Mouse (Mus musculus) brain, embryonic 14.5 days (tissue): ENCODE measurements around the gene H2al2a.
"Not testable (repeated sequence)": the region's sequence is repeated elsewhere in the genome, so short reads cannot be mapped to it uniquely, and the experiment has no call there.

ENCODE experiments used
- CTCF ChIP-seq: fragments of 200-500 bp; IDR thresholded peaks from 2 replicates; pipeline ENCODE4 v1.5.1; 2012; ENCODE audit warnings: inconsistent platforms, mild to moderate bottlenecking, moderate library complexity, borderline replicate concordance; ENCODE audit not compliant: insufficient read depth, insufficient read length; ENCODE audit errors: extremely low read depth
- POLR2A ChIP-seq: fragments of 200-500 bp; IDR thresholded peaks from 2 replicates; pipeline ENCODE4 v1.6.1; 2012; ENCODE audit warnings: mild to moderate bottlenecking, inconsistent platforms, borderline replicate concordance; ENCODE audit not compliant: poor library complexity, insufficient read depth, insufficient read length, severe bottlenecking; ENCODE audit errors: extremely low read depth

DNA sequence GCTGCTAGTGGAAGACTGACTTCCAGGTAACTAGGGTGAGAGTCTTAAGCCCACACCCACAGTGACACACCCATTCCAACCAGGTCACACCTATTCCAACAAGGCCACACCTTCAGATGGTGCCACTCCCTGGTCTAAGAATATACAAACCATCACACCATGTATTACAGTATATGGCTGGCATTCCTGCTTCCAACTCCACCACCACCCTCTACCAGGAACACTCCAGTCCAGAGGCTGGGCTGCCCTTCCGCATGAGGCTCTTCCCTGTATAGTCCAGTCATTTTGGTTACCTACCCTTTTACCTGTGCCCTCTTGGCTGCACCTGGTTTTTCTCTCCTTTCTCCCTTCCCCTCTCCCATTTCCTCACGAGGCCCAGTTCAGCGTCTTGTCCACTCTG lies 28.7 kb downstream of the H2al2a start:
- TF ChIP-seq CTCF, POLR2A: not testable (repeated sequence)
